Mouse (Mus musculus): Measurements from ENCODE around the gene Mtf2.
"Not testable (repeated sequence)": the region's sequence is repeated elsewhere in the genome, so short reads cannot be mapped to it uniquely, and the experiment has no call there.

The Mtf2 gene

DNA sequence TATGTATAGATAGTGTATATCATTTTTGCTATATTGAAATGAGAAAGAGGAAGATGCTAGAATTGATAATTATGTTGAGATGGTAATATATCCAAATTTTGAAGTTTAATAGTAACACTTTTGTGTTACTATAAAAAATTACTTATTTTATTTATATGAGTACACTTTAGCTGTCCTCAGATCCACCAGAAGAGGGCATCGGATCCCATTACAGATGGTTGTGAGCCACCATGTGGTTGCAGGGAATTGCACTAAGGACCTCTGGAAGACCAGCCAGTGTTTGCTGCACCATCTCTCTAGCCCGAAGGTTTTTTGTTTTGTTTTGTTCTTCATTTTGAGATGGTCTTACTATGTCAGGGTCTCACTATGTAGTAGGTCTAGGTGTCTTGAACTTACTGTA lies 20.0 kb downstream of the Mtf2 start:
- DNase-seq, result no peak

DNA sequence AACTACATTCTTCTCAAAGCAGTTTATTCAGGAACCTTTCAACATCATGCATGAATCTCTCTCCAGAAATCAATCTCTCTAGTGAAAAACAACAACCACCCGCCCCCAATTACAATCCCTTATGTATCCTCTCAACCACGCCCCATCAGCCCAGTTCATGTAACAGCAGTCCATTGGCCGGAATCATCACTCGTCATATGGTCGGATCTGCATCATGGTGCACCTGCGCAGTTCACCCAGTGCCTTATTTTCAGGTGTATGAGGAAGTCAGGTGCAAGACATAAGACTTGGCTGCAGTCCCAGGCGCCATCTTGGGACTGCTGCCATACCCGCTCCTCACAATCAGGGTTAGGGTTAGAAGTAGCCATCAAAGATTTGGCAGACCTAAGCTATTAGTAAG lies 27.3 kb downstream of the Mtf2 start:
- DNase-seq, result not testable (repeated sequence)

DNA sequence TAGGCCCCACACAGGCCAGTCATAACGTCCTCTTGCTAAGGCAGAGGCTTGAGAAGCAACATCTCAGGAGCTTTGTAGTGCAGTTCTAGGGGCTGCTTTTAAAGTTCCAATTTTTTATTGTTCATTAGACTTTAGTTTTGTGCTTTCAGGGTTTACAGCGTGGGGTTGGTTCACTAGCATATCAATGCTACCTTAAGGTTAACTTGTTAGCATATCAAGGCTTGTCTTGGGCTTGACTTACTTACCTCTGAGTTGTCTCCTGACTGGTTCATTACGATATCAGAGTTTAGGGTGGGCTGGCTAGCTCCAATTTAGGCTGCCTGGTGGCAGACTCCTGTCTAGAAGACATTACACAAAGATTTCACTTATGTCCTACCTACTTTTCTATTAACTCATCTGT lies 32.2 kb downstream of the Mtf2 start:
- DNase-seq, result no peak

DNA sequence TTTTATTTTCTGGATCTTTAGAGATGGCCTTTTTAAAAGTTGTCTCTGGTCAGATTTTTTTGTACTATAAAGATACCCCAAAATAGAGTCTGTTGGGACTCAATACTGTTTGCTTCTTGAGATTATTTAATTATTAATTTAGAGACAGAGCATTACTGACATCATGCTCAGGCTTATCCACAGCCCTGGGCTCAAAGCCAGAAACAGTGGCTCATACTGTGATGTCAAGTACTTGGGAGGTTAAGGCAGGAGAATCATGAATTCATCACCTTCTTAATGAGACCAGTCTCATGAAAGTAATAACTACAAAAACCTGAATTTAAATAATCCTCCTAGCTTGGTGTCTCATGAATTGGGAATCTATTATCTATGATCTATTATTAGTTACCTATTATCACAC lies 34.7 kb downstream of the Mtf2 start:
- no peak for DNase-seq

DNA sequence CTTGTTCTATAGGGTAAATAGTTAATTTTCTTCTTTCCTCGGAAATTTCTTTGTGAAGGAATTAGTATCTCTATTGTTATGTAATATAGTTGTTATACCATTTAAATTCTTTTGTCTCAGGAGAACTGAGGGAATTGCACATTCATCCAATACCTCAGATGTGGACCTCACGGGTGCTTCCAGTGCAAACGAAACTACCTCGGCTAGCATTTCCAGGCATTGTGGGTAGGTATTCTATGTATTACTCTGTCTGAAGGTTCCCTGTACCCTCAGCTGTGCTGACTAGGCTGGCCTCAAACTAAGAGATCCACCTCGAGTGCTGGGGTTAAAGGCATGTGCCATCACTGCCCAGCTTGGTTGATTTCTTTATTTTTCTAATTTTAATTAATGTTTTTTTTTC lies 38.8 kb downstream of the Mtf2 start:
- DNase-seq, result no peak

DNA sequence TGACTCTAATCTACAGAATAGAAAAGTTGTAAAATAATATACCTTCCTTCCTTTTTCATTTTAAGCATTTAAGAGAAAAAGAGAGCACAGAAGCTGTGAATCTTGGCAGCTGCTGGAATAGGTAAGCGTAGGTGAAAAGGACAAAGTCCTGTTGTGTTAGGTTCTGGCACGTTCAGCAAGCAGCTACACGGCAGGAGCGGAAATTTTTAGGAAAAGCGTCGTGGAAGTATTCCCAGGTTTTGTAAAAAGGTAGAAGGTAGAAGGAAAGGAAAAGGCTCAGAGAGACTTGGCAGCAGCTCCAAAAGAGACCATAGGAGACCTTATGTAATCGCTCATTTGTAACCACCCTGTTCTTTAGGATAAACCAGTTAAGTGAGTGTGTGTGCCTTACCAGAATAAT lies 43.9 kb downstream of the Mtf2 start:
- no peak for DNase-seq

DNA sequence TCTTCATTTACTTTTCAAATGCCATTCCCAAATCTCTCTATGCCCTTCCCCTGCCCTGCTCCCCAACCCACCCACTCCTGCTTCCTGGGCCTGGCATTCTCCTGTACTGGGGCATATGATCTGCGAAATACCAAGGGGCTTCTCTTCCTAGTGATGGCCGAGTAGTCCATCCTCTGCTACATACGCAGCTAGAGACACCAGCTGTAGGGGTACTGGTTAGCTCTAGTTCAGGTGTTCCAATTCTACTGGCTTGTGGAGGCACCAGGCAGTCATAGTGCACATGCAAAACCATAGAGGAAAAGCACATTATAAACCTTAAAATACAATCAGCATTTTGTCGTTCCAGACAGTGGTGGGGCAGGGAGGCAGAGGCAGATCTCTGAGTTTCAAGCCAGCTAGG lies 52.2 kb downstream of the Mtf2 start:
- DNase-seq, result no peak

DNA sequence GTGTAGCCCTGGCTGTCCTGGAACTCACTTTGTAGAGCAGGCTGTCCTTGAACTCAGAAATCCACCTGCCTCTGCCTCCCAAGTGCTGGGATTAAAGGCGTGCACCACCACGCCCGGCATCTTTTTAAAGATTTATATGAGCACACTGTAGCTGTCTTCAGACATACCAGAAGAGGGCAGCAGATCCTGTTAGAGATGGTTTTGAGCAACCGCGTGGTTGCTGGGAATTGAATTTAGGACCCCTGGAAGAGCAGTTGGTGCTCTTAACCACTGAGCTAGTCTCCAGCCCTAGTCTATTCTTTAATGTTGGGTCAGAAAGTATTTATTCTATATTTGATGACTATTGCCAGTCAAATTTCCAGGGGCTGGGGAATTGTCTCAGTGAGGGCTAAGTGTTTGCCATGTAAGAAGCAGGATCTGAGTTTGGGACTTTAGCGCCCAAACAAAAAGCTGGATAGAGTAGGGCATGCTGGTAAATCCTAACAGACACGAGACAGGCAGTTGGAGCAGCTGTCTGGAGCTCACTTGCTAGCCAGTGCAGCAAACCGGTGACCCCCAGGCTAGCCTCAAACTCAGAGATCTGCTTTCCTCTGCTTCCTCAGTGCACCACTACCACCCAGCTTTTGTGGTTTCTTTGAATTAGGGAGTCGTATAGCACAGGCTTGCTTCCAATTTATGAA lies 54.9 kb downstream of the Mtf2 start:
- DNase-seq, result no peak

DNA sequence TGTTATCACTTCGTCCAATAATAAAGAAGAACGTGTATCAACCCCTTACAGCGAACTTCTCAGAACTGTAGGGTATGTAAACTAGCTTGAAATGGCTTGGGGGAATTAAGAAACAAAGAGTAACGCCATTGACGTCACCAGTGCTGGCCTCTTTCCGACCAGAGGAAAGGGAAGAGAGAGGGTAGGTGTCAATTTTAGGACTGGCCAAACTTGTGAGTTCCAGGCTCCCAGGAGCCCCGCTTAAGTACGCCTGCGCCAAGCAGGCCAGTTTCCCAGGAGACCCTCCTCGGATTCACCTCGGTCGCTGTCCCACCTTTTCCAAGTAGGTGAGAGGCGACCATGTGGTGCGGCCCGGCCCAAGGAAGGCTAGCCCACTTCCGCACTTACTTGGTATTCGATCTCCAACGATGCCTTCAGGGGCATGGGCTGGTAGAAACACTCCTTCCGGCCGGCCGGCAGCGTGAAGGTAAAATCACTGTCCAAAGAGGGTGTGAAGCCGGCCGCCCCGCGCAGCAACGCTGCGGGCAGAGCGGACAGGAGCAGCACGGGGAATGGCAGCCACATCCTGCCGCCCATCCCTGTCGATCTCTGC lies 66.5 kb downstream of the Mtf2 start:
- peak; percentile 54 for DNase-seq

DNA sequence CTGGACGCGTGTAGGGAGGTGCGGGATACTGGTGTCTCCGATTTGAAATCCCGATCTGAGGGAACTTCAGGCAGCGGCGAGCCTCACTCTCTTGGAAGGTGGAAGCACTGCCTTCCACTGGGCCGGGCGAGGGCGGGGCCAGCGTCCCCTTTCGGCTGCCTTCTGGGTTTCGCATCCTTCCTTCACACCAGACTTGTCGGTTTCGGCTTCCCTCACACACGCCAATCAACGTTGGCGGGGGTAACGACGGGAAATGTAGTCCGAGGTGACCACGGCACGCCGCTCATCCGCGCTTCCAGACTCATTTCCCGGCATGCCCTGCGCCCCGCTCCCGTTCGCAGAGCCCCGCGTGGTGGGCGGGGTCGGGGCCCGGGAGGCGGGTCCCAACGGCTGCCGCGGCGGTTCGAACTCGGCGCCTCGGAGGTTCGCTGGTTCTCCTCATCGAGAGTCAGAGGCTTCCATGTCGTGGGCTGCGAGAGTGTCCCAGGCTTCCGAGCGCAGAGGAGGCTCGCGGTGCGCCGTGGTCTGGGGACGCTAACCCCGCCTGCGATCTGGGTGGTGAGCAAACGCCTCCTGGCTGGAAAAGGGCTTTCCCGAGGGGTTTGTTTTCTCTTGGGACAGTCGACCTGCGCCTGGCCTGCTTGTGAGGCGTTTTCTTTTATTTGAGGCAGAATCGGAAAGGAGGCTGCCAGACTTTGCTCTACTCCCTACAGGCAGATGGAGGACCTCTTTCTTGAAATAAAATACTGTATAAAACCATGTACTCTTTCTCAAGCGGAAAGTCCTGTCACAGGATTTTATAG lies 67.2 kb downstream of the Mtf2 start, which contains the start of the genes Tmed5 and Ccdc18:
Tmed5 (minus strand) TSS at position 180 of the 803 bp plus-strand sequence.
Ccdc18 (plus strand) TSS at position 435 of the 803 bp plus-strand sequence.
- DNase-seq, result peak; percentile 98

DNA sequence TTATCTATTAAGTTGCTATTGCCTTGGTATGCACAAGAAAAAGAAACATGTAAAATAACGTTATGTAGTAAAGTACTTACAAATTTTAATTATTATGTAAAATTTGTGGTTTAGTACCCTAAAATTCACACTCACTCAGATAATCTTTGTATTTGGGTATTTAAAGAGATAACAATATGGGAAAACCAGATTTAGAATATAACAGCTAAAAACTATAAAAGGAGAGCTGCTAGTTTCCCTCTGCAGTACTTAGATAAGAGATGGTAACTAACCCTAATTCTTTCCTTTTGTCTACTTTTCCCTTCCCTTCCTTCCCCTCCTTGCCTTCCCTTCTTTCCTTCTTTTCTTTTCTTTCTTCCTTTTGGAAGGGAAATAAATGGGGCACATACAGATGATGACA lies 87.1 kb downstream of the Mtf2 start:
- no peak for DNase-seq

Data from kidney, postnatal 14 days (tissue).